ENCODE assay signal across 20 mouse cellular contexts in genomic region chr5:73404790-73405189, GRCm38 (mm10). TPM values are rescaled to one million over a fixed set of nuclear protein-coding genes. Genes with fewer than 3 reads are reported as not detected.
A peak's percentile ranks its signal among the peaks of the same experiment; 100 is the strongest.
DNase-seq lines count a peak whose midpoint lies in the region; ATAC-seq and TF ChIP-seq lines count a peak whose summit lies in the region.
"Had no signal": no experiment of that assay in that cellular context is flagged by ENCODE, and none has a peak within 500 bp of the region (broad histone marks: within the 10 kb centered on the region; RNA-seq: fewer than 3 reads in every experiment).

No protein-coding gene starts in this region.

- no peak for DNase-seq in heart, adult 2 months
- DNase-seq in heart, postnatal 4 days: no peak
- no peak for DNase-seq in midbrain, postnatal 0 days (ENCODE audit: low spot score)
- DNase-seq in limb, embryonic 10.5 days (ENCODE audit: low spot score): peak; percentile 30
- DNase-seq in urinary bladder, postnatal 36 days (ENCODE audit: low spot score in 2 of 2): no peak
- no peak for DNase-seq in Muller cell, postnatal 12 days (ENCODE audit: inconsistent ontology term)
- DNase-seq: adrenal gland, postnatal 25 days; cerebellum, adult 9-11 months; layer of hippocampus, adult 9-11 months; left cerebral cortex, postnatal 4 days had no signal

- H3K4me2 ChIP-seq in midbrain, postnatal 0 days (ENCODE audit: low read depth, low read length, poor library complexity, severe bottlenecking): no peak overlapping the region
- H3K4me2 ChIP-seq in midbrain, embryonic 16.5 days (ENCODE audit: low read length): no peak overlapping the region
- H3K4me2 ChIP-seq: hindbrain, embryonic 15.5 days; midbrain, embryonic 15.5 days had no signal

- H3K9me3 ChIP-seq in midbrain, postnatal 0 days (ENCODE audit: low read length): no peaks in the 10 kb centered on the region
- no peaks in the 10 kb centered on the region for H3K9me3 ChIP-seq in midbrain, embryonic 16.5 days (replicated peaks; ENCODE audit: control insufficient read depth, low read length, poor library complexity, severe bottlenecking)
- H3K9me3 ChIP-seq in ES-Bruce4 (replicated peaks; ENCODE audit: control insufficient read depth, insufficient read depth, low read length, poor library complexity, severe bottlenecking): no peaks in the 10 kb centered on the region
- no peaks in the 10 kb centered on the region for H3K9me3 ChIP-seq in limb, embryonic 10.5 days (replicated peaks)
- H3K9me3 ChIP-seq: hindbrain, embryonic 15.5 days; midbrain, embryonic 15.5 days had no signal

- no peak for TF ChIP-seq EP300 in heart, adult 2 months (IDR thresholded peaks at IDR 0.05; ENCODE audit: insufficient read depth, low read depth, low read length)
- TF ChIP-seq EP300 in ES-Bruce4 (IDR thresholded peaks at IDR 0.05; ENCODE audit: insufficient read depth, low read depth, low read length): no peak

- 78% methylated on average over 6 of the region's 6 CpGs for whole genome bisulfite sequencing in heart, adult 2 months
- WGBS in midbrain, postnatal 0 days: 76% methylated on average over 6 of the region's 6 CpGs
- 84% methylated on average over 6 of the region's 6 CpGs for WGBS in midbrain, embryonic 16.5 days
- 79% methylated on average over 6 of the region's 6 CpGs for WGBS in limb, embryonic 10.5 days

- no peaks in the 10 kb centered on the region for H3K79me2 ChIP-seq in heart, adult 2 months (replicated peaks; ENCODE audit: control insufficient read depth, insufficient read depth, low read length)

- H3K27ac ChIP-seq in heart, adult 2 months: no peak overlapping the region
- H3K27ac ChIP-seq in midbrain, postnatal 0 days (ENCODE audit: low read depth, low read length): no peak overlapping the region
- H3K27ac ChIP-seq in midbrain, embryonic 16.5 days (ENCODE audit: low read length): no peak overlapping the region
- H3K27ac ChIP-seq in ES-Bruce4 (ENCODE audit: insufficient read depth, low read length): no peak overlapping the region
- no peak overlapping the region for H3K27ac ChIP-seq in limb, embryonic 10.5 days
- H3K27ac ChIP-seq: hindbrain, embryonic 15.5 days; midbrain, embryonic 15.5 days had no signal

- H3K27me3 ChIP-seq in heart, adult 2 months (ENCODE audit: control insufficient read depth, insufficient read depth, low read length): peaks cover 2% of the 10 kb centered on the region
- H3K27me3 ChIP-seq in midbrain, postnatal 0 days (ENCODE audit: insufficient read depth, low read length): peaks cover 12% of the 10 kb centered on the region; the same call in 1 of the 2 replicates
- H3K27me3 ChIP-seq in midbrain, embryonic 16.5 days (ENCODE audit: control insufficient read depth, insufficient read depth, low read depth, low read length): peaks cover 5% of the 10 kb centered on the region; the same call in 1 of the 2 replicates
- H3K27me3 ChIP-seq in ES-Bruce4 (ENCODE audit: control insufficient read depth, insufficient read depth, low read length, poor library complexity, severe bottlenecking): peaks cover 1% of the 10 kb centered on the region; the same call in 1 of the 2 replicates
- H3K27me3 ChIP-seq in limb, embryonic 10.5 days (ENCODE audit: low read depth, poor library complexity, severe bottlenecking): peaks cover 55% of the 10 kb centered on the region

- H3K4me3 ChIP-seq in heart, adult 2 months: no peak overlapping the region
- no peak overlapping the region for H3K4me3 ChIP-seq in midbrain, postnatal 0 days (ENCODE audit: low read depth, low read length)
- H3K4me3 ChIP-seq in midbrain, embryonic 16.5 days (ENCODE audit: low read depth, low read length): no peak overlapping the region
- no peak overlapping the region for H3K4me3 ChIP-seq in ES-Bruce4 (ENCODE audit: low read depth, low read length)
- no peak overlapping the region for H3K4me3 ChIP-seq in limb, embryonic 10.5 days
- H3K4me3 ChIP-seq: erythroblast, embryonic 14.5 days; hindbrain, embryonic 15.5 days; midbrain, embryonic 15.5 days had no signal

- TF ChIP-seq CTCF in heart, adult 2 months (IDR thresholded peaks at IDR 0.05): 0 out of 2 replicates have a peak, but pooled peaks have one; percentile 4
- TF ChIP-seq CTCF in midbrain, postnatal 0 days (IDR thresholded peaks at IDR 0.05): peak; percentile 44
- peak; percentile 29 for TF ChIP-seq CTCF in ES-Bruce4 (IDR thresholded peaks at IDR 0.05; ENCODE audit: low read depth, low read length)

- H3K4me1 ChIP-seq in heart, adult 2 months (ENCODE audit: control insufficient read depth, insufficient read depth, low read length): no peaks in the 10 kb centered on the region
- H3K4me1 ChIP-seq in midbrain, postnatal 0 days (ENCODE audit: insufficient read depth, low read length): 0 out of 2 replicates have a peak, but pooled peaks cover 5% of the 10 kb centered on the region
- H3K4me1 ChIP-seq in midbrain, embryonic 16.5 days (ENCODE audit: control insufficient read depth, insufficient read depth, low read length): peaks cover 4% of the 10 kb centered on the region; the same call in 1 of the 2 replicates
- H3K4me1 ChIP-seq in ES-Bruce4 (ENCODE audit: control insufficient read depth, insufficient read depth, low read length): peaks cover 1% of the 10 kb centered on the region
- peaks cover 11% of the 10 kb centered on the region for H3K4me1 ChIP-seq in limb, embryonic 10.5 days

- H3K9ac ChIP-seq in heart, adult 2 months (ENCODE audit: low read depth, low read length): no peak overlapping the region
- H3K9ac ChIP-seq in midbrain, postnatal 0 days (replicated peaks; ENCODE audit: low read length, poor library complexity, severe bottlenecking): no peak overlapping the region
- H3K9ac ChIP-seq in midbrain, embryonic 16.5 days (ENCODE audit: low read depth, low read length): no peak overlapping the region
- H3K9ac ChIP-seq in ES-Bruce4 (ENCODE audit: low read depth, poor library complexity, severe bottlenecking): no peak overlapping the region
- H3K9ac ChIP-seq: hindbrain, embryonic 15.5 days; midbrain, embryonic 15.5 days had no signal

- intact Hi-C loops in heart, adult 2 months (cut with DNase I): no loop called here

- no peak for TF ChIP-seq POLR2A in heart, adult 2 months (IDR thresholded peaks at IDR 0.05; ENCODE audit: insufficient read depth, low read depth, low read length)
- no peak for TF ChIP-seq POLR2A in ES-Bruce4 (IDR thresholded peaks at IDR 0.05; ENCODE audit: insufficient read depth, low read length)

- H3K36me3 ChIP-seq in heart, adult 2 months (ENCODE audit: control insufficient read depth, insufficient read depth, low read length): no peaks in the 10 kb centered on the region
- no peaks in the 10 kb centered on the region for H3K36me3 ChIP-seq in midbrain, postnatal 0 days (ENCODE audit: insufficient read depth, low read length)
- H3K36me3 ChIP-seq in midbrain, embryonic 16.5 days (ENCODE audit: control insufficient read depth, insufficient read depth, low read length): no peaks in the 10 kb centered on the region
- no peaks in the 10 kb centered on the region for H3K36me3 ChIP-seq in ES-Bruce4 (ENCODE audit: control insufficient read depth, insufficient read depth, low read length, poor library complexity, severe bottlenecking)
- H3K36me3 ChIP-seq in limb, embryonic 10.5 days: no peaks in the 10 kb centered on the region
- H3K36me3 ChIP-seq: hindbrain, embryonic 15.5 days; midbrain, embryonic 15.5 days had no signal

- ATAC-seq in midbrain, postnatal 0 days (ENCODE audit: low FRiP score): no peak
- no peak for ATAC-seq in midbrain, embryonic 16.5 days
- ATAC-seq: midbrain, embryonic 15.5 days had no signal

RNA-seq across cellular contexts. Expression of gene Cwh43, which starts 1.1 kb away (rescaled TPM):
- not detected for total RNA-seq in heart, adult 2 months (2021)
- not detected in 2 replicates for polyA plus RNA-seq in heart, adult 2 months (2012; rRNA removed)
- total RNA-seq in heart, postnatal 4 days (2021): not detected
- total RNA-seq in midbrain, postnatal 0 days (2014; rRNA removed): 0.99 TPM in 1 of 2 replicates, not detected in the other
- polyA plus RNA-seq in midbrain, postnatal 0 days (2015; fragmentation: Nextera tagmentation; extraction: Ambion mirVana): 0.62 and 0.85 TPM in 2 replicates
- polyA plus RNA-seq in midbrain, embryonic 16.5 days (2015; fragmentation: Nextera tagmentation; extraction: Ambion mirVana): 0.18 and 0.40 TPM in 2 replicates
- polyA plus RNA-seq in ES-Bruce4 (2011; ENCODE audit: insufficient read depth, insufficient read length, low read depth, missing spikeins): not detected in 2 replicates
- not detected in 2 replicates for polyA plus RNA-seq in limb, embryonic 10.5 days (2016; fragmentation: Nextera tagmentation; extraction: Ambion mirVana)
- total RNA-seq: granulocyte monocyte progenitor cell, adult 5-6 weeks; megakaryocyte progenitor cell, adult 5-6 weeks had no signal
- polyA plus RNA-seq: C2C12; erythroblast, embryonic 14.5 days; heart, embryonic 16.5 days; liver, embryonic 16.5 days had no signal
